Mouse (Mus musculus) urinary bladder, postnatal 10 days (tissue): ENCODE results near the gene Myh9.

Experiments
- DNase-seq: peaks from one replicate; pipeline ENCODE4 v3.0.0; 2022; ENCODE audit warnings: low spot score

Myh9 gene

GRCm38 (mm10) chr15:77788356-77788755 is 53.6 kb downstream of the Myh9 start:
- DNase-seq = no peak

DNA sequence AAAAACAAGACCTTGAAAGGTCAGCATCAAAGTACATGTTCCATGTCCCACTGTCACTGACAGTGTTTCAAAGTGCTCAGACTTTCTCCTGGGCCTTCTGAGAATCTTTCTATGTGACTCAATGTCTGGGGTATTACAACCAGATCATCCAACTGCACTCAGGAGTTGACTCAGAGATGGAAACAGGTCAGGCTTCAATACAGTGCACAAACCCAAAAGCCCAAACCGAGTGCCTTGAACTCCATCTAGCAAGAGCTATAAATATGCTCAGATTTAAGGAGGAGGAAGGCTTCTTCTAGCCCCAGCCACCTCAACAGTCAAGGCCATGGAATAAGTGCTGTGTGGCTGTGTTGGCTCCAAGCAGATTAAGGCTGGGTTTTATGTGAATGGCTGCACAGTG is 56.2 kb downstream of the Myh9 start:
- DNase-seq = no peak

- no peak for DNase-seq
Observed at GRCm38 (mm10) chr15:77784039-77784824, 57.7 kb downstream of the Myh9 start.

DNA sequence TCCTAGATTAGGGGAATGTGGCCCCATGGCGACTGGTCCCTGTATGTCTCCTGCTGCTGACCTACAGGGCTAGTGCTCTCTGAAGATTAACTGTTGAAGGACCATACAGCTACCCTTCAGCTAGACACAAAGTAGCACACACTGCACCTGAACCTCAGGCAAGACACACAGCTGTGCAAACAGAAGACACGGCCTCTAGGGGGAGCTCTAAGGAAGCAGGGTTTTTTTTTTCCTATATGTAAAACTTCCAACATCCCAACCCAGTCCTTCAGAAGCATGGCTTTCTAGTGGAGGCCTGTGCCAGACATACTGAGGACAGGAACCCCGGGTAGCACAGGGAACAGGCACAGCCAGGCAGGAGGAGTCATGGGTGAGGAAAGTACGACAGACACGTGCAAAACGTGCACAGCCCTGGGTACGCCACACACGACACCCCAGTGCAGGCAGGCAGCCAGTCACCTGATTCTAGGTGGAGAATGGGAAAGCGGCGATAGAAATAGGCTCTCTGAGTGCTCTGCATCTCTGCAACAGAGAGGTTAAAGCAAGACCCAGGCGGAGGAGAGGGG is 59.4 kb downstream of the Myh9 start:
- DNase-seq = no peak

GRCm38 (mm10) chr15:77775186-77775963 is 66.6 kb downstream of the Myh9 start:
- DNase-seq = peak; percentile 63

DNA sequence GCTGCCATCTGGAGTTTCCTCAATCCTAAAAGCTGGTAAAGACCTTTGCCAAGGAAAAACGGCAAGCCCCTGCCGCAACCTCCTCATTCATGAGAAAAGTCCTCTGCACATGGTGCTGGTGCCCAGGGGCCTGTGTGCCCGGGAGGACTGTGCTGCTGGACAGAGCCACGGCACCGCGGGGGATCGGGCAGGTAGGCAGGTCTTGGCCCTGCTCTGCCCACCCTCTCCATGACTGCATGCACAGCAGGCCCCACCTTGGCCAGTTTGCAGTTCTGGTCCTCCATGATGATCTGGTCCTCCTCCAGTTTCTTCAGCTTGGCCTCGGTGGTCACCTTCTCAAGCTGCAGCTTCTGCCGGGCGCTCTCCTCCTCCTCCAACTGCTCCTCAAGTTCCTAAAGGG is 67.7 kb downstream of the Myh9 start:
- DNase-seq = no peak

DNA sequence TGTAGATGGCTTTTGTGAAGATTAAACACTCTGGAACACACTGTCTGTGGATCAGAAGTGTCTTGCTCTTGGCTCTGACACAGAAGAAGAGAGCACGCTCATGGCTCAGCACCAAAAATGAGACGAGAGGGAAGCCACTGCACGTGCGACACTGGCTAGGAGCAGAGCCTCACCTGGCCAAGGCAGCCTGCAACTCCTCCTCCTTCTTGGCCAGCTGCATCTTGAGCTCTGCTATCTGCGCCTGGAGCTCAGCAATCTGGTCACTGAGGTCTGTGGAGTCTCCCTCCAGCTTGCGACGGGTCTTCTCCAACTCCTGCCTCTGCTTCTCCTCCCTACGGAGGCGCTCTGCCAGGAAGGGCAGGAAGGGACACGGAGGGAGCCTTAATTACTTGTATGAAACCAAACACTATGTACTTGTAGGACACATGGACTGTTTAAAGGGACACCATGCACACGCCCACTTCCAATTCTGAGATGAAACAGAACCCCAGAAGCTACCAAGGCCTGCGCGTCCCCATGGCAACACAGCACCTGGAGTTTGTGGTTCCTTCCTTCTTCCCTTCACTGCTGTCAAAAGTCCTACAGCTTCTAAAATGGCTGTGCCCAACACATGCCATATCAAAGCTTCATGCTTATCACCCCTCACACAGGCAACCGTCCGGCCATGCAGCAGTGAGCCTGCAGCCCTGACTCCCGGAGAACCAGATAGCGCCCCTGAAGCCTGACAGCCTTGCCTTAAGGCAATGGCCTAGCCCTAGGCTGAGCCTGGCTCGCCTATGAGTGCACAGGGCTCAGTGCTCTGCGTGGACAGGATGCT is 68.7 kb downstream of the Myh9 start:
- DNase-seq = no peak

DNA sequence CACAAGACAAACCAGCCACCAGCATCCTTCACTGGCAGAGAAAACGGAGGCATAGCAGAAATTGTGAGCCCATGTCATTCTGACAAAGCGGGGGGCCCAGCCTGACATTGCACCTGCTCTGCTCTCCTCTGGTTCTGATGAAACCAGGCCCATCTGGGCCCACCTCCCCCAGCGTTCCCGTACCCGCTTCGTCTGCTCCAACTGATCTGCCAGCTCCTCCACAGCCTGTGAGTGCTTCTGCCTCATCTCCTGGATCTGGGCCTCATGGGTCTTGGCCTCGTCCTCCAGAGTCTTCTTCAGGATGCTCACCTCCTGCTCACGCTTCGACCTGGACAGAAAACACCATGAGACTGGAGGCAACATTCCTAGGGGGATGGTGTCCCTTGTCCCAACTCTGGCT is 71.0 kb downstream of the Myh9 start:
- no peak for DNase-seq

- no peak for DNase-seq
Observed at GRCm38 (mm10) chr15:77770341-77770740, 71.6 kb downstream of the Myh9 start.

GRCm38 (mm10) chr15:77766981-77767380 is 75.0 kb downstream of the Myh9 start:
- no peak for DNase-seq

DNA sequence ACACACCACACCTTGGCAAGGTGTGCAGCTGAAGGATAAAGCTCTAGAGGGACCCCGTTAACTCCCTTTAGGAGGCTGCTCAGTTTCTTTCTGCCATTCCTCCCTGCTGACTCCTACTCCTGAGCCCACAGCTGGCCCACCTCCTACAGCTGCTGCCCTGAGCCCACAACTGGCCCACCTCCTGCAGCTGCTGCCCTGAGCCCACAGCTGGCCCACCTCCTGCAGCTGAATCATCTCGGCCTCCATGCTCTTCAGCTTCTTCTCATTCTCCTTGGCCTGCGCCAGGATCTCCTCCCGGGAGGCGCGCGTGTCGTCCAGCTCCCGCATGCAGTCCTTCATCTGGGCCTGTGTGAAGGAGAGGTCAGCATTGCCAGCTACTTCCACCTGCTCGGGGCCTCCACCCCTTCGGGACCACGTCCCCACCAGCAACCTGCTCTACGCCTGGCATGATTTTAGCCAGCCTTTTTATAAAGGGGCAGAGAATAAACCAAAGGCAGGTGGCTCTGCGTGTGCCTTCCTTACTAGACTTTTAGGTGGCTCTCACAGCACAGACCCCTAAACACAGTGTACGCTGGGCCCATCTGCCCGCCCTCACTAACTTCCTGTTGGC is 76.4 kb downstream of the Myh9 start:
- DNase-seq = no peak

DNA sequence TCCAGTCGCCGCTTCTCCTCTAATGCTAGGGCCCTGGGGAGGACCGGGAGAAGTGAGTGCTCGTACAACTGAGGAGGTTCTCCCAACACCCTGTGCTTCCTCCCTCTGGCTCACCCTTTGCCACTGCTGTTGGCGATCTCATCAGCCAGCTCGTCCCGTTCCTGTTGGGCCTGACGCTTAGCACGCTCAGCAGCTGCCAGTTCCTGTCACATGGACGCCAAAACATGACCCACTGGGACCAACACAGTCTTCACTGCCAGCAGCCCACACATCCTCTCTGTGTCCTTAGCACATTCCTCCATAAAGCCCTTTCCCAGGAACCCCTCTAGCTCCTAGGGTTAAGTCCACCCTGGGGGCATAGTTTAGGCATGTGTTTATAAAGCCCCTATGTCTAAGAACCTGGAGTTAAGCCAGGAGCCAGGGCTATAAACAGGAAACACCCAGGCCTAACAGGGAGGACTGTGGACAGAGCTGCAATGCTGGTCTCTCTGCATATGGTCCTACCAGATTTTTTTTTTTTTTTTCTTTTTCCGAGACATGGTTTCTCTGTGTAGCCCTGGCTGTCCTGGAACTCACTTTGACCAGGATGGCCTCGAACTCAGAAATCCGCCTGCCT is 77.5 kb downstream of the Myh9 start:
- DNase-seq = no peak

GRCm38 (mm10) chr15:77763702-77764101 is 78.3 kb downstream of the Myh9 start:
- no peak for DNase-seq

DNA sequence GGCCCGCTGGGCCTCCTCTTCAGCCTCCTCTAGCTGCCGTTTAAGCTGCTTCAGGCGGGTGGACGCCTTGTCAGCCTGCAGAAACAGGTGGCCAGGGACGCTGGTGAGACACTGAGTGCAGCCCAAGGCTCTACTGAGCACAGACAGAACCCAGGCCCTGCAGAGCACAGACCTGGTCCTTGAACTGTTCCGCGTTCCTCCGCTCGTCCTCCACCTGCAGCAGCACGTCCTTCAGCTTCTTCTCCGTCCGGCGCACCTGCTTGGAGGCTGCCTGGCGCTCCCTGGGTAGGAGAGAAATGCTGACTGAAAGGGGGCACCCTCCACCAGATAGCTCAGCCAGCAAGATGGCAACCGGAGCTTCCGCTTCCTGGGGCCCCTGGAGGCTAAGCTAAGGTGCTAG is 78.9 kb downstream of the Myh9 start:
- DNase-seq = no peak

- DNase-seq = no peak
Observed at GRCm38 (mm10) chr15:77761561-77762380, 80.2 kb downstream of the Myh9 start.

- DNase-seq = no peak
Observed at GRCm38 (mm10) chr15:77761083-77761482, 80.9 kb downstream of the Myh9 start.

- DNase-seq = no peak
Observed at GRCm38 (mm10) chr15:77760037-77760436, 81.9 kb downstream of the Myh9 start.

- DNase-seq = no peak
Observed at GRCm38 (mm10) chr15:77757586-77758226, 84.3 kb downstream of the Myh9 start.

- no peak for DNase-seq
Observed at GRCm38 (mm10) chr15:77756848-77757247, 85.1 kb downstream of the Myh9 start, which contains the start of gene Apol8. Gene Apol8, minus strand, starts transcription at chr15:77757003.

DNA sequence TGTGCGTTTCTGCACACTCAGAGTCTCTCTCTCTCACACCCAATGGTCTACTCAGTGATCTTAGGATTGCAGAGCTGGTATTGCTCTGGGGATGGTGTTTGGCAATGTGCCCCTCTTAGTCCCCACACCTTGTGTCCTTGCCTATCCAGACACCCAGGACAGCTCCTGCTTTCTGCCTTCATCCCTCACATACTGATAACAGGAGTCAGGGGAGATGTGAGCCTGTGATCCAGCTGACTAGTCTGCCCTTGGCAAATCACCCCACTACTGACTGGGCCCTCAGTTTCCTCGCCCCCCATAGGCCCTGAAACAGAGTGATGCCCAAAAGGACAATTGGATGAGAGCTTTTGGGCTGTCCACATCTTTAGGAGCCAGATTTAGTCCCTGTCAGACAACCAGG is 85.9 kb downstream of the Myh9 start:
- DNase-seq = no peak
